Mouse (Mus musculus) layer of hippocampus, adult 9-10 months (tissue): ENCODE data around the gene Gdpd3.
"Not testable (repeated sequence)": the region's sequence is repeated elsewhere in the genome, so short reads cannot be mapped to it uniquely, and the experiment has no call there.

ENCODE experiments used
- DNase-seq: peaks from one replicate; pipeline ENCODE4 v3.0.0; 2022; ENCODE audit warnings: low spot score

The Gdpd3 gene

DNA sequence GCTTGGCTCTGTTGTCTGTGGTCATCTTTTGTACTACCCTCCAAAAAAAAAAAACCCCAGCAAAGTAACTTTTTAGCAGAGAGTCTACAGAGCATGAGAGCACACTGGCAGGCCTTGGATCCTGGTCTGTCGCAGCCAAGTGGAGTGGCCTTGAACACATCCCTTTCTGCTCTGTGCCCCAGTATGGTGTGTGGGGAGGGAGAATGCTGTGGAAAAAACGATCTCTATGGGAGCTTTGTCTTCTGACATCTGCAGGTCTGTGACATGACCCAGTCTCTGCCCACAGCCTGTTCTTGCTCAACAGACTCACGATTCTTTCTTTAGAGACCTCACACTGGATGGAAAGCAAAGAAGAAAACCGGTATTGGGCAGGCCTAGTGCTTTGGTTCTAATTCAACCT, 5.2 kb upstream of the Gdpd3 start:
- no peak for DNase-seq

DNA sequence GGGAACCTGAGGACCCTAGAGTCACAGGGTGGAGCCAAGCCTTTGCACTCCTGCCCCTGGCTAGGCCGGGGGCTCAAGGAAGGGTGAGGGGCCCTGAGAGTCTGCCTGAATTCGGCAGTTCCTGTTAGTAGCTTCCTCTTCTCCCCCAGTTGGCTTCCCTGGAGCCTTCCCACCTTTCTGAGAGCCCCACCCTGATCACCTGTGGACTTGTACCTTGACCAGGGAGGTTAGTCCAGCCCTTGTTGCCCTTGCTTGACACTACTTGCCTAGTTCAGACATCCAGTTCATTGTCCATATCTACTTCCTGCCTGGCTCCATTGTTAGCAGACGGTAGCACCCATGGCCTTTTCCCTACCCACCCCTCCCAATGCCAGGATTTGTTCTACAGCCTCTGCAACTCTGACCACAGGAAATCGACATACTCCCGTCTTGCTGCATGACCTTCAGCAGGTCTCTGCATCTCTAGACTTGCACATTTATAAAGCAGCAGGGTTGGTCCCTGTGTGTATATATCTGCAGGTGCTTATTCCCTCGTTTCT, 4.5 kb upstream of the Gdpd3 start:
- DNase-seq: no peak

DNA sequence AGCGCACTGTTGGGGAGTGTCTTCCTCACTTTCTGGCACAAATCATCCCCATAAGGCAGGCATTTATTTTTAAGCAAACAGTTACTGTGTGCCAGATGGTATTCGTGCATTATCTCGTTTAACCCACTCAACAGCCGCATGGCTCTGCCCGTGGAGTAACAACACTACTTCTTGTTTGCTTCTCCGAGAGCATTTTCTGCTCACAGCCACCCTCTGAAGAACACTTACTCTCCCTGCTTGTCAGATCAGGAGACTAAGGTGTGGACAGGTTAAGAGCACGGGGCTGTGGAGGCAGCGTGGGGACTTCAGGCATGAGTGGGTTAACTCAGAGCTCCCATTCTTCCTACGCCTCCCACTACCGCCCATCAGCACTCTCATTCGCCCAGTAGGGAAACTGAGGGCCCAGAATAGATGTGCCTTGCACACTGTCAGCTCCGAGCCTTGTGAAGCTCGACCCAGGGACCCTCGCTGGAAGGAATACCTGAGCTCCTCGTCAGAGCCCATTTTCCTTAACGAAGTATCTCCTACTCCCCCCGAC, 3.6 kb upstream of the Gdpd3 start:
- no peak for DNase-seq

DNA sequence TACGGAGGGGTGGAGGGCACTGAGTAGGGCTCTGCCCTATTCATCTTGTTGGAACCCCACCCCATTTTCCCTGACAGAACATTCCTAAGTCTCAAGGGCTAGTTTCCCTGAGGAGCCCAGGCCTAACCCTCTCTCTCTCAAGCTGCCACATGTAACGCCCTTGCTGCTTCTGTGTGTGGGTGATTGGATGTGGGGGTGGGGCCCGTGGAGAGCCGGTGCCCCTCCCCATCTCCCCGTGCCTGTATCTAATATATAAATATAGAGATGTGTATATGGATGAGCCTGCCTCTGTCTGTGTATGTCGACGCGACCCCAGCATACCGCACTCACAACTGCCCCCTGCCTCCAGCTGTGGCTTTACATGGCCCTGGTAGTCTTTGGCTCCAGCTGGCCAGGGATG, 594 bp upstream of the Gdpd3 start:
- DNase-seq: no peak

DNA sequence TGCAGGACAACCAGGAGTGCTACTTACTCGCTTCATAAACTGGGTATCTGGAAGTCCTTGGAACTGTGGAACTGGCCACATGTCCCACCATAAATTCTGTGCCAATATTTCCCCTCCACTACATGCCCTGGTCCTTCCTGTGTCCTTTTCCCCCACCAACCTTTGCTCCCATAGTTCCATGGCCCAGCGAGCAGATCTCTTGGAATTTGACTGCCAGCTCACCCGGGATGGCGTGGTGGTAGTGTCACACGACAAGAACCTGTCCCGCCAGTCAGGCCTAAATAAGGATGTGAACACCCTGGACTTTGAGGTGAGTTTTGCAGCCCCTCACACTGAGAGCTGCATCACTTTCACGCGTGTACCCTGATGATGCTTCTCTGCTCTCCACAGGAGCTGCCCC, 867 bp downstream of the Gdpd3 start:
- DNase-seq: no peak

DNA sequence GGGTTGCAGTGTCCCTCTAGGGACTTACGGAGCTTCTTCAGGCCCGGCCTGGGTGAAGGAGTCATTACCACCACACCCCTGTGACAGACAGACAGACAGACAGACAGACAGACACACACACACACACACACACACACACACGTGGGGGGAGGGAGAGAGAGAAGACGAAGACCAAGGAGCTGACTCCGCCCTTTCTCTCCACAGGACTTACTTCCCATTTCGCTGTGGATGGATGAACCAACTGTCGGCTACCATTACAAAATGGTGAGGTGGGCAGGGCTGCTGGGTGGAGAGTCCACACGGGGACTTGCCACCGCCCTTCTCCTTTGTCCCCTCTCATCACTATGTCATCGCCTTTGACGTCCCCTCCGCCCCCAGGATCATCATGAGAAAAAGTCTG, 4.7 kb downstream of the Gdpd3 start:
- no peak for DNase-seq

DNA sequence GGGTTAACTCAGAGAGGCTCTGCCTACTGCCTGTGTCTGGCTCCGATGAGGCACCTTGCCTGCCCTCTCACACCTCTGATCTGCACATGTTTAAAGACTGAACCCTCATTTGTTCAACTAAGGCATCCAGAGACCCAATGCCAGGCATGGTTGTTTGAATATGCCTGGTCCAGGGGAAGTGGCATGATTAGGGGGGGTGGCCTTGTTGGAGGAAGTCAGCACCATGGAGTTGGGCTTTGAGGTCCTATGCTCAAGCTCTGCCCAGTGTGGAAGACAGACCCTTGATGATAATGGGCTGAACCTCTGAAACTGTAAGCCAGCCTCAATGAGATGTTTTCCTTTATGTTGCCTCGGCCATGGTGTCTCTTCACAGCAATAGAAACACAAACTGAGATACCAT, 7.2 kb downstream of the Gdpd3 start:
- DNase-seq: no peak

DNA sequence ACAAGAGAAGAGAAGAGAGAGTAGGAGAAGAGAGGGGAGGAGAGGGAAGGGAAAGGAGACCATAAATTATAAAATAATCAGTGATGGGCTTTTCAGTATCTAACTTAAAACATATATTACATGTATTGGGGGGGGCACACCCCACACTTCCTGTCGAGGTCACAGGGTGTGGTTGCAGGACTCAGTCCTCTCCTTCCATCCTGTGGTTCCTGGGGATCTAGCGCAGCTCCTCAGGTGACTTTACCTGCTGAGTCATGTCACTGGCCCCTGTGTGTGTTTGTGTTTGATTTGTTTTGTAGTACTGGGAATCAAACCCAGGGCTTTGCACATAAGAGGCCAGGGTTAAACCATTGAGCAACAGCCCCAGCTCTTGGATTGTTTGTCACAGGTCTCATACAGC, 8.3 kb downstream of the Gdpd3 start:
- no peak for DNase-seq

DNA sequence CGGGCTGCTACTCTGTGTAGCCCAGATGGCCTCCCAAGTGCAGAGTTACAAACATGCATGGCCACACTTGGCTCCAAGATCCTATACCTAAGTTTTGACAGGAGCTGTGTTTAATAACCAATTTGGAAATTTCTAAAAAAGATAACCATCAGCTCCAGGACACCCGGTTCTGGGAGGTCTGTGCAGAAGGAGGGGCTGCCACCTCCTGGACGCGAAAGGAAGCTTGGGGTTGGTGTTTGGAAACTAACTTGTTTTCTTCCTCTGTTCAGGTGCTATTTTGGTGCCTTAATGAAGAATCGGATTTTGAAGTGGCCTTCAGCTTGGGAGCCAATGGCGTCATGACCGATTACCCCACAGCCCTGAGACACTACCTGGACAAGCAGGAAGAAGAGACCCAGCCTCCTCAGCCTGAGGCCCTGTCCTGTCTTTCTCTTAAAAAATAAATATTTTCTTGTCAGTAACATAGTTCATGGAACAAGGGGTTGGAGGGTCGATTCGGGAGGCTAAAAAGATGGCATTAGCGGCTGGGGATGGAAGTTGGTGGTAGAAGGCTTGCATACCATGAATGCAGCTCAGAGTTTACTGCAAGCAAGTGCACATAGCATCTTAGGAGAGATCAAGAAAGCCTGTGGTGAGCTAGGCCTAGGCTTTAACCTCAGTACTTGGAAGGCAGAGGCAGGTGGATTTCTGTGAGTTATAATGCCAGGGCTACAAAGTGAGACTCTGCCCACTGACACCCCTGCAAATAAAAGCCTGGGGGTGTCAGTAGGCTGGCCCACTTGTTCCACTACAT, 9.2 kb downstream of the Gdpd3 start:
- no peak for DNase-seq

DNA sequence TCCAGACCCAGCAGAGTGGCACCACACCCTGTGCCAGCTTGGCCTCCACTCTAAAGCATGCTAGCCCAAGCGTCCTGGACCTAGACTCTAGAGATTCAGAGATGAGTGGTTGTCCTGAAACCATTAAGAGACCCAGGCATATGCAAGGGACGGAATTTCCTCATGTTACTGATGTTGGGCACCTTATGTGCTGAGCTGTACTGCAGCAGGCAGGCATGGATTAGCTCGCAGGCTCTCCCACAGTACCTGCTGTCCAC, 9.8 kb downstream of the Gdpd3 start:
- no peak for DNase-seq

DNA sequence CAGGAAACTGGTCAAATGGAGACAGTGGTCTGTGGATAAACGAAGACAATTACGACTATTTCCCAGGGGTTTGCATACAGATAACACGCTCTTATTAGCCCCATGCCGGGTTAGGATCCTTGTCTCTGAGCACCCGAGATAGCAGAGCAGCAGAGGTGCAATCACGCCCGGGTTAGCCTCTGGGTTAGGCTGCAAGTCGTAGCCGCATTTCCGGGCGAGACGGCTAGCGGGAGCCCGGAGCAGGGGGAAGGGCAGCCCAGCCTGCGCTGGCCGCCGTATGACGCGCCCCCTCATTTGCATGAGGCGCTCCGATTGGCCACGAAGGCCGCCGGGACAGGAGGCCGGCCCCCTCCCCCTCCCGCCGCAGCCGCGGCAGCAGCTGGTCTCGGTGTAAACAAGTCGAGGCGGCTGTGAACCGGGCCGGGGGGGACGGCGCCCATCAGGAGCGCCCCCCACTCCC, 10.5 kb downstream of the Gdpd3 start, which contains the start of gene Ypel3:
Ypel3 (plus strand) TSS at position 358 of the 460 bp plus-strand sequence.
- no peak for DNase-seq

DNA sequence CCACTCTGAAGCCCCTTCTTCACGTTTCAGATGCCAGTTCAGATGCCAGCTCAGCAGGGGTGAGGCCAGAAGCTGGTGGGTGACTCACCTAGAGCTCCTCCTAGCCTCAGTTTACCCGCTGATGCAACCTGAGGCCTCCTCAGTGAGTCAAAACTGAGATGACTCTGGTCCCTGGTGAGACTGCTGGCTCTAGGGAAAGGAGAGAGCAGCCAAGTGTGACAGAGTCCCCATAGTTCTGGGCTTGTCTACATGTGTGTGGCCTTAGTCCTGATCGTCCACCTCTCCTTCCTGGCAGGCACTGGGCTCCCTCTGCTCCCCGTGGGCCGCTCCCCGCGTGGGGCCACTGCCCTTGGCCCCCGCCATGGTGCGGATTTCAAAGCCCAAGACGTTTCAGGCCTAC, 11.3 kb downstream of the Gdpd3 start:
- DNase-seq: no peak

DNA sequence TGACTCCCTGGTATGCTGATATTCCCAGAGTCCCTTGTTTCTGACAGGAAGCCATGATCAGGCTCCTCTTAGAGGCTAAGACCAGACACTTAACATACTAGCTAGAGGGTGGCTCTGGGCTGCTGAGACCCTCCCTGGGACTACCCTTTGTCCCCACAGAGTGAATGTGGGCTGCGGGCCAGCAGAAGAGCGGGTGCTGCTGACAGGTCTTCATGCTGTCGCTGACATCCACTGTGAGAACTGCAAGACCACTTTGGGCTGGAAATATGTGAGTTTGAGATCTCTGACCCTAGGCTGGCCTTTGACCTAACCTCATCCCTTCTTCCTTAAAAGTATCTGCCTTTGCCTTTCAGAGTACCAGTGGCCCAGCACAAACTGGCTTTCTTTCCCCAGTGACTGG, 12.0 kb downstream of the Gdpd3 start:
- DNase-seq: no peak

DNA sequence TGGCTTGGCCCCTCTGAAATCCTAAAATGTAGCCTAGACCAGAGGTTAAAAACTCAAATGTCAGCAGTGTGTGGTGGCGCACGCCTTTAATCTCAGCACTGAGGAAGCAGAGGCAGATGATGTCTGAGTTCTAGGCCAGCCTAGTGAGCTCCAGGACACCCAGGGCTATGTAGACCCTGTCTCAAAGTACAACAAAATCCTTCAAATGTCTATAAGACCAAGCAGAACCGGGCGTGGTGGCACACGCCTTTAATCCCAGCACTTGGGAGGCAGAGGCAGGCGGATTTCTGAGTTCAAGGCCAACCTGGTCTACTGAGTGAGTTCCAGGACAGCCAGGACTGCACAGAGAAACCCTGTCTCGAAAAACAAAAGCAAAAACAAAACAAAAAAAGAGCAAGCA, 13.0 kb downstream of the Gdpd3 start:
- not testable (repeated sequence) for DNase-seq

DNA sequence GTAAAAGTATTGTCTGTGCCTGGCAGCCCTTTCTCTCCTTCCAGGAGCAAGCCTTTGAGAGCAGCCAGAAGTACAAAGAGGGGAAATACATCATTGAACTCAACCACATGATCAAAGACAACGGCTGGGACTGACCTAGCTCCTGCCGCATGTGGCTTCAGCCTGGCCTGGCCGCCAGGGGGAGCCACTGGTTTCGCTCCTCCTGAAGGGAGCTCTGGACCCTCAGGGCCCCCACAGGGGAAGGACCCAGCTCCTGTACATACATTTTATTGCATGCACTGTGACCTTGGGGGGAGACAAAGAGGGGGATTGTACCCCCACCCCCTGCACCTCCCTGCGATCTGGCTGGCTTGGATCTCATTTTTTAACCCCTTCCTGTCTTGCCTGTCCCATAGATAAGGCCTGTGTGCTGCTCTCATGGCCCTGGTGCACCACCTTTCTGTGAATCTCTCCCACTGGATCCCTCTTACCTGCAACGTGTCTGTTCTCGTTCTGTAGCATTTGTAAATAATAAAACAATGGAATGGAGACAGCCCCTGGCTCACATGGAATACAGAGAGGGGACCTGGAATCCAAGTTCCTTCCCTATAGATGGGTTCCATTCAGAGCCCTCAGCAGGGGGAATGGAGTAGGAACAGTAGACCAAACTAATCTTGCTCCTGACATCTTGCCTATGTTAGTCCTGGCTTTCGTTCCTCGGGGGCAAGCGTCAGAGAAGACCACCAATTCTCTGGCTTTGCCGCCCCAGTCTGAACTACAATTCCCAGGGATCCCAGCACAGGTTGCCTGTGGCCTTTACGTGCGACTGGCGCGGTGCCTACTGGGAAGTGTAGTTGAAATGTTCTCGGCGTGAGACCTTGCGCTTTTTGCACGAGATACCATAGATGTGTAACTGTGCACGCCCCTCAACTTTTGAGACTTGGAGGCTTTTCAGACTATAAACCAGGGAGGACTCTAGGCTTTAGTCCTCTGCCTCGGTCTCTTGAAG, 14.1 kb downstream of the Gdpd3 start:
- no peak for DNase-seq

DNA sequence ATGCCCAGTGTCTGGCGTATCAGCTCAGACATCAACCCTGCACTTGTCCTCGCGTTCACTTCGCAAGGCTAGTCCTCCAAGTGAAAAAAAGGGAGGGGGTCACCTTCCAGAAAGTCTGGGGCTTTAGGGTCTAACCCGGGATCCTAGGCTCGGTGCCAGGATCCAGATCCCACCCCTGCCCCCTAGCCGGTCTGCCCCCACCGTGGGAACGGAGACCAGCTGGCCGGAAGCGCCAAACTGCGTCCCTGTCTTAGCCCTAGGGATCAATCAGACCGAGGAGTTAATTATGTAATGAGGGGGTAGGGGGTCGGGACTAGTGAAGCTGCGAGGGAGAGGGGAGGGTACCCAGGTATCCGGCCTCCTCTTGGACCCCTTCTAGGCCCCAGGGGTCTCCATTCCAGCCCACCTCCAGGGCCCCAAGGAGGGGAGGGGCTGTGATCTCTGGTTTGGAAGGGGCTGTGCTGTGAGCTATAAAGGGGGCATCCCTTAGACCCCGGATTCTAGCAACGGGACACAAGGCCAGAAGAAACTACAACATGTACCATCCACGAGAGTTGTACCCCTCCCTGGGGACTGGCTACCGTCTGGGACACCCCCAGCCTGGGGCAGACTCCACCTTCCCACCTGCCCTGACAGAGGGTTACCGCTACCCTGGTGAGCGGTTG, 15.0 kb downstream of the Gdpd3 start, which contains the start of gene Tbx6:
Tbx6 (plus strand) TSS at position 513 of the 665 bp plus-strand sequence.
- no peak for DNase-seq

DNA sequence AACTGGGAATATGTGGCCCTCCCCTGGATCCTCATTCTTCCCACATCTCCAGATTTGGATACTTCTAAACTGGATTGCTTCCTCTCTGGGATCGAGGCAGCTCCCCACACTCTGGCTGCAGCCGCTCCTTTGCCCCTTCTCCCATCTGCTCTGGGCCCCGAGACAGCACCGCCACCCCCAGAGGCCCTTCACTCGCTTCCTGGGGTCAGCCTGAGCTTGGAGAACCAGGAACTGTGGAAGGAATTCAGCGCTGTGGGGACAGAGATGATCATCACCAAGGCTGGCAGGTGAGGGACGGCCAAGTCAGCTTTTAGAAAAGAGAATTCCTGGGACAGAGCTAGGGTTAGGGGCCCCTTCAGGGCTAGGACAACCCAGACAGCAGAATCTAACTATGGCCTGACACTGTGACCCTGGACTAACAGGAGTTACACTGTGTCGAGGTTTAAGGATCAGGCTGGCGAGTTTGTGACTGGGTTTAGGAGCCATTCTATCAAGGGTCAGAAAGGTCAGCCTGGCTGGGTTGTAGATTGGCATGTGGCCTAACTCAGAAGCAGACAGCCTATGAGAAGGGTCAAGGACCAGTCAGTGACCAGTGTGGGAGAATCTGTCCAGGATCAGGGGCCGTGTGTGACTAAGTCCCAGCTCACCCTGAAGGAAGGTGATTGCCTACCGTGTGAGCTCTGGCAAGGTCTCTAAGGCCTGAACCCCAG, 15.7 kb downstream of the Gdpd3 start:
- DNase-seq: no peak

DNA sequence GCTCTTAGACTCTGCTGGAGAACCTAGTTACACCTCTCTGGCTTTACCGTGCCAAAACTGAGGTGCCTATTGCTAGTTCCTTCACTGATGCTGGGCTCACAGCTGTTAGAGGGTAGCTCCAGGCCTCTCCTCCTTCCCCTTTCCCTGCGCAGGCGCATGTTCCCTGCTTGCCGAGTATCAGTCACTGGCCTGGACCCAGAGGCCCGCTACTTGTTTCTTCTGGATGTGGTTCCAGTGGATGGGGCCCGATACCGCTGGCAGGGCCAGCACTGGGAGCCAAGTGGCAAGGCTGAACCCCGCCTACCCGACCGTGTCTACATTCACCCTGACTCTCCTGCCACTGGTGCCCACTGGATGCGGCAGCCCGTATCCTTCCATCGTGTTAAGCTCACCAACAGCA, 16.6 kb downstream of the Gdpd3 start:
- DNase-seq: no peak

DNA sequence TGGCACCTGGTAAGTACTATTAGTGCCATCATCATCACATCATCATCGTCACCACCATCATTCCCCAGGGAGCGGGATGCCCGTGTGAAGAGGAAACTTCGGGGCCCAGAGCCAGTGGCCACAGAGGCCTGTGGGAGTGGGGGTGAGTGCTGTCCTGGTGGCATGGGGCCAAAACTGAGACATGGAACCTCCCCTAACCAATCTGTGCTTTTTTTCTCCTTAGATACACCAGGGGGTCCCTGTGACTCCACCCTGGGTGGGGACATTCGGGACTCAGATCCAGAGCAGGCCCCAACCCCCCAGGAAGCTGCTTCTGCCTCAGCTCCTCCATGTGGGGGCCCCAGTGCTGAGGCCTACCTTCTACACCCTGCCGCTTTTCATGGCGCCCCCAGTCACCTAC, 18.3 kb downstream of the Gdpd3 start:
- DNase-seq: no peak

DNA sequence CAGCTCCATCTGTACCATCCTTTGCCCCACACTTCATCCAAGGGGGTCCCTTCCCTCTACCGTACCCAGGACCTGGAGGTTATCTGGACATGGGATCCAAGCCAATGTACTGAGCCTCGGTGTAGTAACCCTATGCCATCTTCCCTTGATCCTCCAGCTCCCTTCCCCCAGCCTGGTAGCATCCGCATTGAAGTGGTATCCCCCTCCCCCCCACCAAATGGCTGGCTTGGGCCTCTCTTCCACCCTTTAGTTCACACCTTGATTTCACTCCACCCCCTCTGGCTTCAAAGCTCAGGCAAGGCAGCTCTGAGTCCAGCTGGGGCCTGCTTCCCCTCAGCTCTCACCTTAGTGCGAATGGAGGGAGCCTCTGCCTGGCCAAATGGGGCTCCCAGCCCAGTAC, 18.9 kb downstream of the Gdpd3 start:
- no peak for DNase-seq

DNA sequence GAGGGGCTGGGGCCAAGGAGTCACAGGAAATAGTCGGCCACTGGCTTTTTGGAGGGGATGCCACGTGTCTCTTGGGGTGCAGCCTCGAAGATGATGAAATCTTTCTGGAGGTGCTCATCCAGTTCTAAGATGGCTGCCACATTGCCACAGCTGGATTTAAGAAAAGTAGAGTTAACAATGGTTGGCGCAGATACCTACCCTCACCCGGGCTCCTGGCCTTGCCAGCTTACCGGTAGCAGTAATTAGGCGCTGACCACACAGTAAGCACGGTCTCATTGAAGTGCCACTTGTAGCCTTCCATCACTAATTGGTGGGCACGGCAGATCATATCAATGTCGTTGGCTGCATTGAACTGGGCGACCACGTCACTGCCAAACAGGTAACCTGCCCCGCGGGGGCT, 20.0 kb downstream of the Gdpd3 start:
- no peak for DNase-seq
